Mouse (Mus musculus) embryonic facial prominence, embryonic 12.5 days (tissue): ENCODE results near the gene Wdr19. TPM values are rescaled to one million over a fixed set of nuclear protein-coding genes. Genes with fewer than 3 reads are reported as not detected.

Experiments used
- ATAC-seq: fragments of 200-750 bp; cut with Nextera tagmentation; 2 replicates; pipeline ENCODE4 v1.8.0; 2017; ENCODE audit not compliant: insufficient number of reproducible peaks, insufficient read depth, low FRiP score, low TSS enrichment
- H3K27ac ChIP-seq: fragments of 300-500 bp; sonication (generic); 2 replicates; pipeline ENCODE4 v1.5.1; 2016; ENCODE audit warnings: mild to moderate bottlenecking
- H3K27me3 ChIP-seq: fragments of 300-500 bp; sonication (generic); 2 replicates; pipeline ENCODE4 v1.6.1; 2016; ENCODE audit warnings: mild to moderate bottlenecking, moderate library complexity
- H3K36me3 ChIP-seq: fragments of 300-500 bp; sonication (generic); 2 replicates; pipeline ENCODE4 v1.6.1; 2016; ENCODE audit warnings: mild to moderate bottlenecking
- H3K4me1 ChIP-seq: fragments of 300-500 bp; sonication (generic); 2 replicates; pipeline ENCODE4 v1.6.1; 2016
- H3K4me2 ChIP-seq: fragments of 300-500 bp; sonication (generic); replicated peaks from 2 replicates; pipeline ENCODE4 v1.6.1; 2016; ENCODE audit warnings: mild to moderate bottlenecking, moderate library complexity
- H3K4me3 ChIP-seq: fragments of 300-500 bp; sonication (generic); 2 replicates; pipeline ENCODE4 v1.5.1; 2016; ENCODE audit warnings: mild to moderate bottlenecking
- H3K9ac ChIP-seq: fragments of 300-500 bp; sonication (generic); 2 replicates; pipeline ENCODE4 v1.6.1; 2016; ENCODE audit warnings: mild to moderate bottlenecking, moderate library complexity
- H3K9me3 ChIP-seq: fragments of 300-500 bp; sonication (generic); 2 replicates; pipeline ENCODE4 v1.6.1; 2016; ENCODE audit warnings: mild to moderate bottlenecking, moderate library complexity
- WGBS: fragments of 180-500 bp; shearing (Covaris S2); methylation state at CpG from one replicate; pipeline ENCODE4 v1.1.7; 2016; 5-methylcytosine and 5-hydroxymethylcytosine counted together
- polyA plus RNA-seq: library from polyadenylated mRNA; unstranded; fragments of >200 nt; fragmentation: Nextera tagmentation; extraction: Ambion mirVana; gene quantifications from 2 replicates; pipeline ENCODE4 v1.2.1, GENCODE M21; 2016

The Wdr19 gene
- polyA plus RNA-seq, 1 experiment from 2014 or later = 12.2 TPM

DNA sequence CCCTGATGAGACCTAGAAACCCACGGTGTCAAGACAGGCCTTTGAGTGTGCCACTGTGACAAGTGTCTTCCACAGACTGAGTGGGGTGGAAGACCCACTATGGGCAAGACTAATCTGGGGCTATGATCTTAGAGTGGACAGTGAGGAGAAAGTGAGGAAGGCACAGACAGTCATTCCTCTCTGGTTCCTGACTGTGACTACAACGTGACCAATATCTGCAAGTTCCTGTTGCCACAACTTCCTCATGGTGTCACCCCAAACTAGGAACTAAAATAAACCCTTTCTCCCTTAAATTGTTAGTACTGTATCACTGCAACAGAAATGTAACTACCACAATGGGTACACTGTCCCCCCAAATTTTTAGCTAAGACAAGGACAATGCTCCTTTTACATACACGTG lies 109.4 kb downstream of the Wdr19 start:
- Histone ChIP-seq H3K9ac (no peak overlapping the region), H3K36me3 (peaks cover 45% of the 10 kb centered on the region), H3K4me1 (no peaks in the 10 kb centered on the region), H3K9me3 (no peaks in the 10 kb centered on the region), H3K4me3 (no peak overlapping the region), H3K27ac (no peak overlapping the region), H3K27me3 (no peaks in the 10 kb centered on the region), H3K4me2 (no peak overlapping the region)
- no peak for ATAC-seq
- 93% methylated on average over 3 of the region's 3 CpGs for WGBS

Other genes with a start within 250 kb of the Wdr19 start
- 0.40 and 0.69 TPM in 2 replicates for gene Tlr6, start 239.6 kb upstream of the Wdr19 start, polyA plus RNA-seq
- gene Fam114a1, start 229.6 kb upstream of the Wdr19 start, polyA plus RNA-seq = 29.4 and 32.8 TPM in 2 replicates
- gene Tmem156, start 107.6 kb upstream of the Wdr19 start, polyA plus RNA-seq = 0.19 TPM in 1 of 2 replicates, not detected in the other
- gene Klhl5, start 92.2 kb upstream of the Wdr19 start, polyA plus RNA-seq = 23.5 and 24.0 TPM in 2 replicates
- gene Rfc1, start 136.0 kb downstream of the Wdr19 start, polyA plus RNA-seq = 104 and 113 TPM in 2 replicates
- gene Klb, start 148.6 kb downstream of the Wdr19 start, polyA plus RNA-seq = 0.10 and 0.15 TPM in 2 replicates
- gene Rpl9, start 191.7 kb downstream of the Wdr19 start, polyA plus RNA-seq = 958 and 993 TPM in 2 replicates
- 62.3 and 66.6 TPM in 2 replicates for gene Lias, start 191.8 kb downstream of the Wdr19 start, polyA plus RNA-seq
- gene Ugdh, start 236.3 kb downstream of the Wdr19 start, polyA plus RNA-seq = 146 and 147 TPM in 2 replicates